Comparison of ENCODE assay signal across 8 mouse cellular contexts in genomic region chrX:73570871-73571270, GRCm38 (mm10).
DNase-seq lines count a peak whose midpoint lies in the region; ATAC-seq lines count a peak whose summit lies in the region.

No protein-coding gene starts in this region.

- ATAC-seq in activated CD4-positive, CD25-positive, alpha-beta regulatory T cell, adult 4 months, result no peak

- DNase-seq in CD4-positive helper T cell, adult 2 months (ENCODE audit: low read depth, low spot score), result peak; percentile 59
- peak; percentile 36 for DNase-seq in MN1 (ENCODE audit: low spot score)
- DNase-seq in cerebellum, postnatal 10 days, result peak; percentile 78 to 81
- peak; percentile 67 to 69 for DNase-seq in frontal cortex, postnatal 36 days (ENCODE audit: low spot score in 2 of 2)
- peak; percentile 60 to 68 for DNase-seq in layer of hippocampus, adult 8-10 months (ENCODE audit: low spot score in 2 of 2)
- DNase-seq in lung, postnatal 4 days, result peak; percentile 51 to 69
- DNase-seq in right cerebral cortex, postnatal 36 days (ENCODE audit: low spot score in 2 of 2), result peak; percentile 38 to 50
